Mouse (Mus musculus) stomach, embryonic 14.5 days (tissue): ENCODE data around the gene Pomgnt1. TPM values are rescaled to one million over a fixed set of nuclear protein-coding genes. Genes with fewer than 3 reads are reported as not detected.

ENCODE experiments used
- ATAC-seq: fragments of 200-750 bp; cut with Nextera tagmentation; 2 replicates; pipeline ENCODE4 v1.8.0; 2017; ENCODE audit warnings: low read depth, moderate TSS enrichment; ENCODE audit not compliant: insufficient number of reproducible peaks, insufficient read depth, low FRiP score
- H3K27ac ChIP-seq: fragments of 300-500 bp; sonication (generic); 2 replicates; pipeline ENCODE4 v1.5.1; 2014; ENCODE audit warnings: mild to moderate bottlenecking, low read length, moderate library complexity, mixed read lengths
- H3K27me3 ChIP-seq: fragments of 300-500 bp; sonication (generic); 2 replicates; pipeline ENCODE4 v1.6.1; 2014; ENCODE audit warnings: low read length, control low read depth, mixed read lengths; ENCODE audit not compliant: control insufficient read depth, insufficient read depth
- H3K36me3 ChIP-seq: fragments of 300-500 bp; sonication (generic); 2 replicates; pipeline ENCODE4 v1.6.1; 2014; ENCODE audit warnings: mild to moderate bottlenecking, control low read depth, low read length, moderate library complexity, mixed read lengths; ENCODE audit not compliant: control insufficient read depth, insufficient read depth
- H3K4me1 ChIP-seq: fragments of 300-500 bp; sonication (generic); 2 replicates; pipeline ENCODE4 v1.6.1; 2014; ENCODE audit warnings: low read length, control low read depth, mixed read lengths; ENCODE audit not compliant: control insufficient read depth, insufficient read depth
- H3K4me2 ChIP-seq: fragments of 300-500 bp; sonication (generic); replicated peaks from 2 replicates; pipeline ENCODE4 v1.6.1; 2014; ENCODE audit warnings: low read depth, low read length, control low read depth
- H3K4me3 ChIP-seq: fragments of 300-500 bp; sonication (generic); 2 replicates; pipeline ENCODE4 v1.5.1; 2014; ENCODE audit warnings: low read depth, low read length, control low read depth
- H3K9ac ChIP-seq: fragments of 300-500 bp; sonication (generic); replicated peaks from 2 replicates; pipeline ENCODE4 v1.6.1; 2014; ENCODE audit warnings: low read depth, mild to moderate bottlenecking, control low read depth, low read length, moderate library complexity, mixed read lengths
- H3K9me3 ChIP-seq: fragments of 300-500 bp; sonication (generic); 2 replicates; pipeline ENCODE4 v1.6.1; 2016; ENCODE audit warnings: low read depth, low read length, control low read depth; ENCODE audit not compliant: control insufficient read depth
- WGBS: fragments of 180-500 bp; shearing (Covaris S2); extraction: QIAGEN DNeasy Blood & Tissue Kit; methylation state at CpG from one replicate; pipeline ENCODE4 v1.1.7; 2014; 5-methylcytosine and 5-hydroxymethylcytosine counted together
- polyA plus RNA-seq: library from polyadenylated mRNA; unstranded; fragments of >200 nt; fragmentation: Nextera tagmentation; extraction: Ambion mirVana; gene quantifications from 2 replicates; pipeline ENCODE4 v1.2.1, GENCODE M21; 2014

Pomgnt1 gene
- polyA plus RNA-seq, 1 experiment from 2014 or later: 56.5 TPM

- 82% methylated on average over 3 of the region's 3 CpGs for WGBS
- H3K36me3 ChIP-seq: peaks cover 46% of the 10 kb centered on the region
- H3K4me3 ChIP-seq: no peak overlapping the region
- no peak for ATAC-seq
- no peaks in the 10 kb centered on the region for H3K4me1 ChIP-seq
- H3K27ac ChIP-seq: no peak overlapping the region
- H3K9ac ChIP-seq: no peak overlapping the region
- H3K9me3 ChIP-seq: no peaks in the 10 kb centered on the region
- H3K4me2 ChIP-seq: no peak overlapping the region
- H3K27me3 ChIP-seq: no peaks in the 10 kb centered on the region
Observed at GRCm38 (mm10) chr4:116159912-116160311, 36.3 kb downstream of the Pomgnt1 start.

GRCm38 (mm10) chr4:116160769-116161168 lies 37.1 kb downstream of the Pomgnt1 start:
- no peaks in the 10 kb centered on the region for H3K27me3 ChIP-seq
- no peak overlapping the region for H3K4me2 ChIP-seq
- no peaks in the 10 kb centered on the region for H3K9me3 ChIP-seq
- H3K36me3 ChIP-seq: peaks cover 38% of the 10 kb centered on the region
- H3K4me1 ChIP-seq: no peaks in the 10 kb centered on the region
- no peak overlapping the region for H3K9ac ChIP-seq
- no peak for ATAC-seq
- no peak overlapping the region for H3K27ac ChIP-seq
- H3K4me3 ChIP-seq: no peak overlapping the region
- 80% methylated on average over 3 of the region's 3 CpGs for WGBS

GRCm38 (mm10) chr4:116162142-116162541 lies 38.5 kb downstream of the Pomgnt1 start:
- H3K27me3 ChIP-seq: no peaks in the 10 kb centered on the region
- H3K36me3 ChIP-seq: peaks cover 26% of the 10 kb centered on the region
- H3K27ac ChIP-seq: no peak overlapping the region
- H3K4me2 ChIP-seq: no peak overlapping the region
- H3K4me3 ChIP-seq: no peak overlapping the region
- WGBS: 78% methylated on average over 4 of the region's 4 CpGs
- no peaks in the 10 kb centered on the region for H3K9me3 ChIP-seq
- no peak for ATAC-seq
- no peaks in the 10 kb centered on the region for H3K4me1 ChIP-seq
- no peak overlapping the region for H3K9ac ChIP-seq

GRCm38 (mm10) chr4:116164759-116165554 lies 41.3 kb downstream of the Pomgnt1 start:
- no peaks in the 10 kb centered on the region for H3K9me3 ChIP-seq
- no peaks in the 10 kb centered on the region for H3K27me3 ChIP-seq
- no peaks in the 10 kb centered on the region for H3K4me1 ChIP-seq
- H3K9ac ChIP-seq: no peak overlapping the region
- H3K36me3 ChIP-seq: no peaks in the 10 kb centered on the region; the same call in 1 of the 2 replicates
- no peak overlapping the region for H3K4me3 ChIP-seq
- H3K27ac ChIP-seq: peak overlapping the region; percentile 35; the same call in 1 of the 2 replicates
- 63% methylated on average over 2 of the region's 2 CpGs for WGBS
- peak; percentile 59 for ATAC-seq
- no peak overlapping the region for H3K4me2 ChIP-seq

GRCm38 (mm10) chr4:116165708-116166407 lies 42.2 kb downstream of the Pomgnt1 start:
- ATAC-seq: peak; percentile 47
- H3K4me3 ChIP-seq: no peak overlapping the region
- no peak overlapping the region for H3K9ac ChIP-seq
- no peaks in the 10 kb centered on the region for H3K27me3 ChIP-seq
- H3K4me1 ChIP-seq: no peaks in the 10 kb centered on the region
- no peaks in the 10 kb centered on the region for H3K9me3 ChIP-seq
- no peaks in the 10 kb centered on the region; the same call in 1 of the 2 replicates for H3K36me3 ChIP-seq
- H3K27ac ChIP-seq: peak overlapping the region; percentile 35; the same call in 1 of the 2 replicates
- peak overlapping the region; percentile 8; the same call in 1 of the 2 replicates for H3K4me2 ChIP-seq
- WGBS: 39% methylated on average over 8 of the region's 8 CpGs

- ATAC-seq: peak; percentile 30; the same call in 1 of the 2 replicates
- 22% methylated on average over 7 of the region's 7 CpGs for WGBS
Observed at GRCm38 (mm10) chr4:116167404-116167803, 43.8 kb downstream of the Pomgnt1 start, which contains the start of gene Tspan1. Gene Tspan1 (minus strand): TSS chr4:116167601.

GRCm38 (mm10) chr4:116168617-116169352 lies 45.1 kb downstream of the Pomgnt1 start:
- Histone ChIP-seq H3K4me1 (no peaks in the 10 kb centered on the region), H3K4me2 (no peak overlapping the region), H3K27me3 (no peaks in the 10 kb centered on the region), H3K36me3 (no peaks in the 10 kb centered on the region), H3K27ac (no peak overlapping the region), H3K4me3 (no peak overlapping the region), H3K9me3 (no peaks in the 10 kb centered on the region), H3K9ac (no peak overlapping the region)
- WGBS: 74% methylated on average over 8 of the region's 8 CpGs
- ATAC-seq: no peak

More at GRCm38 (mm10) chr4:116167404-116167803, 43.8 kb downstream of the Pomgnt1 start, which contains the start of gene Tspan1:
- Histone ChIP-seq H3K9ac (no peak within 1 kb of the TSS), H3K9me3 (no peaks in the 10 kb centered on the region), H3K36me3 (no peaks in the 10 kb centered on the region), H3K4me2 (peak within 1 kb of the TSS; percentile 8; the same call in 1 of the 2 replicates), H3K4me1 (no peaks in the 10 kb centered on the region), H3K4me3 (no peak within 1 kb of the TSS), H3K27me3 (no peaks in the 10 kb centered on the region), H3K27ac (0 out of 2 replicates have a peak within 1 kb of the TSS, but pooled peaks have one; percentile 28)

- Histone ChIP-seq H3K36me3 (no peaks in the 10 kb centered on the region), H3K4me3 (no peak overlapping the region), H3K27me3 (no peaks in the 10 kb centered on the region), H3K4me2 (no peak overlapping the region), H3K9ac (no peak overlapping the region), H3K9me3 (no peaks in the 10 kb centered on the region), H3K4me1 (peaks cover under 1% of the 10 kb centered on the region; the same call in 1 of the 2 replicates), H3K27ac (no peak overlapping the region)
- no peak for ATAC-seq
- WGBS: 78% methylated on average over 3 of the region's 3 CpGs
Observed at GRCm38 (mm10) chr4:116169353-116169672, 45.7 kb downstream of the Pomgnt1 start.
